Mouse (Mus musculus): ENCODE data around the gene Actn4. TPM values are rescaled to one million over a fixed set of nuclear protein-coding genes. Genes with fewer than 3 reads are reported as not detected.

Gene Actn4
- polyA plus RNA-seq, 1 experiment = 156 TPM

- H3K36me3 ChIP-seq (ENCODE audit: control insufficient read depth, insufficient read depth, low read length) = peaks cover 13% of the 10 kb centered on the region
- no peaks in the 10 kb centered on the region for H3K27me3 ChIP-seq (ENCODE audit: control insufficient read depth, insufficient read depth, low read length)
- TF ChIP-seq POLR2A (IDR thresholded peaks at IDR 0.05; ENCODE audit: low read depth, low read length) (no peak), CTCF (IDR thresholded peaks at IDR 0.05; ENCODE audit: extremely low read depth, insufficient read depth, insufficient read length, insufficient replicate concordance) (no peak)
- no peak for DNase-seq (ENCODE audit: low read depth in 1 of 2, low spot score in 2 of 2)
- WGBS = 83% methylated on average over 3 of the region's 3 CpGs
- no peak overlapping the region for H3K27ac ChIP-seq (ENCODE audit: insufficient read depth, low read length)
- no peaks in the 10 kb centered on the region; the same call in 1 of the 2 replicates for H3K4me1 ChIP-seq (ENCODE audit: control insufficient read depth, insufficient read depth, insufficient read length)
- H3K4me3 ChIP-seq (ENCODE audit: extremely low read depth, insufficient read depth, insufficient read length) = no peak overlapping the region
These were observed 41.0 kb downstream of the Actn4 start for GRCm38 (mm10) chr7:28921178-28921577.

GRCm38 (mm10) chr7:28919815-28920214, 42.3 kb downstream of the Actn4 start:
- peak in 1 of 2 experiments; percentile 14 for DNase-seq (ENCODE audit: low read depth in 1 of 2, low spot score in 2 of 2)
- 84% methylated on average over 6 of the region's 6 CpGs for WGBS
- Histone ChIP-seq H3K4me1 (ENCODE audit: control insufficient read depth, insufficient read depth, insufficient read length) (no peaks in the 10 kb centered on the region; the same call in 1 of the 2 replicates), H3K27me3 (ENCODE audit: control insufficient read depth, insufficient read depth, low read length) (no peaks in the 10 kb centered on the region), H3K36me3 (ENCODE audit: control insufficient read depth, insufficient read depth, low read length) (peaks cover 23% of the 10 kb centered on the region), H3K27ac (ENCODE audit: insufficient read depth, low read length) (peak overlapping the region; percentile 26; the same call in 1 of the 2 replicates), H3K4me3 (ENCODE audit: extremely low read depth, insufficient read depth, insufficient read length) (no peak overlapping the region)
- TF ChIP-seq POLR2A (IDR thresholded peaks at IDR 0.05; ENCODE audit: low read depth, low read length) (no peak), CTCF (IDR thresholded peaks at IDR 0.05; ENCODE audit: extremely low read depth, insufficient read depth, insufficient read length, insufficient replicate concordance) (no peak)

- H3K4me1 ChIP-seq (ENCODE audit: control insufficient read depth, insufficient read depth, insufficient read length) = no peaks in the 10 kb centered on the region
- peak overlapping the region; percentile 33; the same call in 1 of the 2 replicates for H3K27ac ChIP-seq (ENCODE audit: insufficient read depth, low read length)
- H3K4me3 ChIP-seq (ENCODE audit: extremely low read depth, insufficient read depth, insufficient read length) = no peak overlapping the region
- TF ChIP-seq POLR2A (IDR thresholded peaks at IDR 0.05; ENCODE audit: low read depth, low read length) (no peak), CTCF (IDR thresholded peaks at IDR 0.05; ENCODE audit: extremely low read depth, insufficient read depth, insufficient read length, insufficient replicate concordance) (no peak)
- no peaks in the 10 kb centered on the region for H3K27me3 ChIP-seq (ENCODE audit: control insufficient read depth, insufficient read depth, low read length)
- WGBS = 94% methylated on average over 8 of the region's 8 CpGs
- peaks cover 27% of the 10 kb centered on the region for H3K36me3 ChIP-seq (ENCODE audit: control insufficient read depth, insufficient read depth, low read length)
- no peak for DNase-seq (ENCODE audit: low read depth in 1 of 2, low spot score in 2 of 2)
These were observed 43.6 kb downstream of the Actn4 start for GRCm38 (mm10) chr7:28918540-28918939.

- WGBS = 81% methylated on average over 10 of the region's 10 CpGs
- DNase-seq (ENCODE audit: low read depth in 1 of 2, low spot score in 2 of 2) = no peak
These were observed 44.4 kb downstream of the Actn4 start for GRCm38 (mm10) chr7:28917503-28918426.

GRCm38 (mm10) chr7:28916491-28916890, 45.6 kb downstream of the Actn4 start:
- H3K36me3 ChIP-seq (ENCODE audit: control insufficient read depth, insufficient read depth, low read length) = peaks cover 37% of the 10 kb centered on the region
- H3K4me1 ChIP-seq (ENCODE audit: control insufficient read depth, insufficient read depth, insufficient read length) = no peaks in the 10 kb centered on the region
- peak; percentile 11 to 15 for DNase-seq (ENCODE audit: low read depth in 1 of 2, low spot score in 2 of 2)
- no peaks in the 10 kb centered on the region for H3K27me3 ChIP-seq (ENCODE audit: control insufficient read depth, insufficient read depth, low read length)
- H3K27ac ChIP-seq (ENCODE audit: insufficient read depth, low read length) = no peak overlapping the region
- TF ChIP-seq POLR2A (IDR thresholded peaks at IDR 0.05; ENCODE audit: low read depth, low read length) (no peak), CTCF (IDR thresholded peaks at IDR 0.05; ENCODE audit: extremely low read depth, insufficient read depth, insufficient read length, insufficient replicate concordance) (peak; percentile 27; the same call in 1 of the 2 replicates)
- H3K4me3 ChIP-seq (ENCODE audit: extremely low read depth, insufficient read depth, insufficient read length) = no peak overlapping the region

More at GRCm38 (mm10) chr7:28917503-28918426, 44.4 kb downstream of the Actn4 start:
- Histone ChIP-seq H3K4me1 (ENCODE audit: control insufficient read depth, insufficient read depth, insufficient read length) (no peaks in the 10 kb centered on the region), H3K27ac (ENCODE audit: insufficient read depth, low read length) (peak overlapping the region; percentile 33), H3K27me3 (ENCODE audit: control insufficient read depth, insufficient read depth, low read length) (no peaks in the 10 kb centered on the region), H3K4me3 (ENCODE audit: extremely low read depth, insufficient read depth, insufficient read length) (no peak overlapping the region), H3K36me3 (ENCODE audit: control insufficient read depth, insufficient read depth, low read length) (peaks cover 32% of the 10 kb centered on the region)
- TF ChIP-seq CTCF (IDR thresholded peaks at IDR 0.05; ENCODE audit: extremely low read depth, insufficient read depth, insufficient read length, insufficient replicate concordance) (no peak), POLR2A (IDR thresholded peaks at IDR 0.05; ENCODE audit: low read depth, low read length) (no peak)

- DNase-seq (ENCODE audit: low read depth in 1 of 2, low spot score in 2 of 2) = no peak
- Histone ChIP-seq H3K27me3 (ENCODE audit: control insufficient read depth, insufficient read depth, low read length) (no peaks in the 10 kb centered on the region), H3K27ac (ENCODE audit: insufficient read depth, low read length) (no peak overlapping the region), H3K4me3 (ENCODE audit: extremely low read depth, insufficient read depth, insufficient read length) (no peak overlapping the region), H3K36me3 (ENCODE audit: control insufficient read depth, insufficient read depth, low read length) (peaks cover 45% of the 10 kb centered on the region), H3K4me1 (ENCODE audit: control insufficient read depth, insufficient read depth, insufficient read length) (no peaks in the 10 kb centered on the region)
- 91% methylated on average over 11 of the region's 11 CpGs for WGBS
- no peak for TF ChIP-seq POLR2A (IDR thresholded peaks at IDR 0.05; ENCODE audit: low read depth, low read length)
- TF ChIP-seq CTCF (IDR thresholded peaks at IDR 0.05; ENCODE audit: extremely low read depth, insufficient read depth, insufficient read length, insufficient replicate concordance) = no peak
These were observed 49.0 kb downstream of the Actn4 start for GRCm38 (mm10) chr7:28913171-28913570.

- DNase-seq (ENCODE audit: low read depth in 1 of 2, low spot score in 2 of 2) = no peak
- Histone ChIP-seq H3K4me1 (ENCODE audit: control insufficient read depth, insufficient read depth, insufficient read length) (no peaks in the 10 kb centered on the region), H3K27ac (ENCODE audit: insufficient read depth, low read length) (peak overlapping the region; percentile 44), H3K4me3 (ENCODE audit: extremely low read depth, insufficient read depth, insufficient read length) (no peak overlapping the region), H3K27me3 (ENCODE audit: control insufficient read depth, insufficient read depth, low read length) (no peaks in the 10 kb centered on the region), H3K36me3 (ENCODE audit: control insufficient read depth, insufficient read depth, low read length) (peaks cover 43% of the 10 kb centered on the region)
- TF ChIP-seq CTCF (IDR thresholded peaks at IDR 0.05; ENCODE audit: extremely low read depth, insufficient read depth, insufficient read length, insufficient replicate concordance) = no peak
- TF ChIP-seq POLR2A (IDR thresholded peaks at IDR 0.05; ENCODE audit: low read depth, low read length) = no peak
- 83% methylated on average over 4 of the region's 4 CpGs for WGBS
These were observed 50.5 kb downstream of the Actn4 start for GRCm38 (mm10) chr7:28911632-28912031.
